Mouse (Mus musculus): Measurements from ENCODE around the gene Tbk1. TPM values are rescaled to one million over a fixed set of nuclear protein-coding genes. Genes with fewer than 3 reads are reported as not detected.

Gene Tbk1
- polyA plus RNA-seq, 1 experiment from 2014 or later, result 34.5 TPM

DNA sequence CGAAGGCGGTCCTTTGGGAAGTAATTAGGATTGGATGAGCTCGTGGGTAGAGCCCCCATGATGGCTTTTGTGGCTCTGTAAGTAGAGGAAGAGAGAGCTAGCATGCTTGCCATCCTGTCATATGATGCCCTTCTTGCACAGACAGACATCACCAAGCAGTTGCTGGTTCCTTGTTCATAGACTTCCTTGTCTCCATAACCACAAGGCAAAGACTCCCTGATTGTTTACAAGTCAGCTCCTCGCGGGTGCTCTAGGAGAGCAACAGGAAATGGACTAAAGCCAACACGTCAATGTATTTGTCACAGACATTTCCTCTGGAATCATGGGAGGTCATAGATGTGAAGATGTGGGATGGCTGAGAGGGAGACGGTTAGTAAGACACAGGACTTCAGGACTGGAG lies 90.0 kb downstream of the Tbk1 start:
- no peak for ATAC-seq (ENCODE audit: insufficient number of reproducible peaks, low FRiP score, low TSS enrichment, low read depth)
- no peaks in the 10 kb centered on the region for H3K9me3 ChIP-seq (replicated peaks)
- H3K4me1 ChIP-seq, result peaks cover 26% of the 10 kb centered on the region
- H3K9ac ChIP-seq, result no peak overlapping the region
- H3K36me3 ChIP-seq, result no peaks in the 10 kb centered on the region
- 64% methylated on average over 7 of the region's 7 CpGs for WGBS
- no peak overlapping the region for H3K4me3 ChIP-seq (replicated peaks)
- H3K27me3 ChIP-seq, result no peaks in the 10 kb centered on the region
- H3K4me2 ChIP-seq (replicated peaks), result no peak overlapping the region
- H3K27ac ChIP-seq (replicated peaks), result no peak overlapping the region

Small RNA genes lying within 50 kb of the gene (microRNA-seq; reads per million reads assigned to microRNA genes)
- gene Gm24330 (ENCODE audit: borderline number of aligned reads), result not detected

Other genes starting within 250 kb of the Tbk1 start
- 1.7 and 2.6 TPM in 2 replicates for gene Tbc1d30, start 235.5 kb downstream of the Tbk1 start, polyA plus RNA-seq (2015; fragmentation: Nextera tagmentation; extraction: Ambion mirVana)
- 51.3 and 52.1 TPM in 2 replicates for gene Gns, start 221.7 kb downstream of the Tbk1 start, polyA plus RNA-seq (2015; fragmentation: Nextera tagmentation; extraction: Ambion mirVana)
- 20.3 and 21.0 TPM in 2 replicates for gene Rassf3, start 110.4 kb downstream of the Tbk1 start, polyA plus RNA-seq (2015; fragmentation: Nextera tagmentation; extraction: Ambion mirVana)
- gene Xpot, start 39.5 kb upstream of the Tbk1 start, polyA plus RNA-seq (2015; fragmentation: Nextera tagmentation; extraction: Ambion mirVana), result 44.4 and 45.7 TPM in 2 replicates
- gene D930020B18Rik, start 54.8 kb upstream of the Tbk1 start, polyA plus RNA-seq (2015; fragmentation: Nextera tagmentation; extraction: Ambion mirVana), result 2.5 and 2.6 TPM in 2 replicates
- 2.9 and 3.2 TPM in 2 replicates for gene BC048403, start 153.2 kb upstream of the Tbk1 start, polyA plus RNA-seq (2015; fragmentation: Nextera tagmentation; extraction: Ambion mirVana)